Mouse (Mus musculus): ENCODE measurements around the gene Garnl3. TPM values are rescaled to one million over a fixed set of nuclear protein-coding genes. Genes with fewer than 3 reads are reported as not detected.
"Not testable (repeated sequence)": the region's sequence is repeated elsewhere in the genome, so short reads cannot be mapped to it uniquely, and the experiment has no call there.

Garnl3 gene
- polyA plus RNA-seq, 1 experiment from 2014 or later = 10.3 TPM

GRCm38 (mm10) chr2:33032391-33033062 is 98.9 kb downstream of the Garnl3 start:
- no peak overlapping the region for H3K27ac ChIP-seq (replicated peaks)
- no peaks in the 10 kb centered on the region for H3K9me3 ChIP-seq (replicated peaks)
- DNase-seq (ENCODE audit: low spot score) = no peak
- 89% methylated on average over 5 of the region's 5 CpGs for WGBS
- H3K4me3 ChIP-seq = no peak overlapping the region
- H3K36me3 ChIP-seq = no peaks in the 10 kb centered on the region
- no peaks in the 10 kb centered on the region for H3K4me1 ChIP-seq
- no peaks in the 10 kb centered on the region for H3K27me3 ChIP-seq (ENCODE audit: low read depth, poor library complexity, severe bottlenecking)

- 0 out of 2 replicates have a peak, but pooled peaks cover 5% of the 10 kb centered on the region for H3K4me1 ChIP-seq
- H3K9me3 ChIP-seq (replicated peaks) = no peaks in the 10 kb centered on the region
- no peak overlapping the region for H3K4me3 ChIP-seq
- H3K27me3 ChIP-seq (ENCODE audit: low read depth, poor library complexity, severe bottlenecking) = no peaks in the 10 kb centered on the region
- 84% methylated on average over 4 of the region's 4 CpGs for WGBS
- H3K27ac ChIP-seq (replicated peaks) = no peak overlapping the region
- no peaks in the 10 kb centered on the region for H3K36me3 ChIP-seq
- DNase-seq (ENCODE audit: low spot score) = no peak
Observed at GRCm38 (mm10) chr2:33025040-33025439, 106.4 kb downstream of the Garnl3 start.

GRCm38 (mm10) chr2:33024564-33024963 is 106.9 kb downstream of the Garnl3 start:
- DNase-seq (ENCODE audit: low spot score) = no peak
- WGBS = 74% methylated on average over 10 of the region's 10 CpGs
- H3K27me3 ChIP-seq (ENCODE audit: low read depth, poor library complexity, severe bottlenecking) = no peaks in the 10 kb centered on the region
- no peak overlapping the region for H3K27ac ChIP-seq (replicated peaks)
- 0 out of 2 replicates have a peak, but pooled peaks cover 5% of the 10 kb centered on the region for H3K4me1 ChIP-seq
- H3K4me3 ChIP-seq = no peak overlapping the region
- H3K9me3 ChIP-seq (replicated peaks) = no peaks in the 10 kb centered on the region
- H3K36me3 ChIP-seq = no peaks in the 10 kb centered on the region

GRCm38 (mm10) chr2:33022846-33023245 is 108.6 kb downstream of the Garnl3 start:
- H3K27ac ChIP-seq (replicated peaks) = no peak overlapping the region
- no peaks in the 10 kb centered on the region for H3K27me3 ChIP-seq (ENCODE audit: low read depth, poor library complexity, severe bottlenecking)
- no peaks in the 10 kb centered on the region for H3K9me3 ChIP-seq (replicated peaks)
- WGBS = 80% methylated on average over 6 of the region's 6 CpGs
- no peak overlapping the region for H3K4me3 ChIP-seq
- 0 out of 2 replicates have a peak, but pooled peaks cover 5% of the 10 kb centered on the region for H3K4me1 ChIP-seq
- DNase-seq (ENCODE audit: low spot score) = no peak
- no peaks in the 10 kb centered on the region for H3K36me3 ChIP-seq

- Histone ChIP-seq H3K4me3 (no peak overlapping the region), H3K9me3 (replicated peaks) (no peaks in the 10 kb centered on the region), H3K4me1 (0 out of 2 replicates have a peak, but pooled peaks cover 6% of the 10 kb centered on the region), H3K27ac (replicated peaks) (no peak overlapping the region), H3K36me3 (no peaks in the 10 kb centered on the region), H3K27me3 (ENCODE audit: low read depth, poor library complexity, severe bottlenecking) (no peaks in the 10 kb centered on the region)
- DNase-seq (ENCODE audit: low spot score) = peak; percentile 40
- 14% methylated on average over 6 of the region's 6 CpGs for WGBS
Observed at GRCm38 (mm10) chr2:33018026-33018425, 113.4 kb downstream of the Garnl3 start.

GRCm38 (mm10) chr2:33017191-33017590 is 114.3 kb downstream of the Garnl3 start:
- Histone ChIP-seq H3K4me3 (no peak overlapping the region), H3K36me3 (no peaks in the 10 kb centered on the region), H3K9me3 (replicated peaks) (no peaks in the 10 kb centered on the region), H3K4me1 (0 out of 2 replicates have a peak, but pooled peaks cover 6% of the 10 kb centered on the region), H3K27ac (replicated peaks) (no peak overlapping the region), H3K27me3 (ENCODE audit: low read depth, poor library complexity, severe bottlenecking) (no peaks in the 10 kb centered on the region)
- 79% methylated on average over 2 of the region's 2 CpGs for WGBS
- DNase-seq (ENCODE audit: low spot score) = no peak

GRCm38 (mm10) chr2:33014877-33015276 is 116.6 kb downstream of the Garnl3 start:
- peak; percentile 14 for DNase-seq (ENCODE audit: low spot score)
- 0 out of 2 replicates have a peak, but pooled peaks cover 6% of the 10 kb centered on the region for H3K4me1 ChIP-seq
- no peak overlapping the region for H3K4me3 ChIP-seq
- no peaks in the 10 kb centered on the region for H3K9me3 ChIP-seq (replicated peaks)
- H3K36me3 ChIP-seq = no peaks in the 10 kb centered on the region
- H3K27me3 ChIP-seq (ENCODE audit: low read depth, poor library complexity, severe bottlenecking) = no peaks in the 10 kb centered on the region
- WGBS = 81% methylated on average over 5 of the region's 5 CpGs
- no peak overlapping the region for H3K27ac ChIP-seq (replicated peaks)

GRCm38 (mm10) chr2:33009055-33009454 is 122.4 kb downstream of the Garnl3 start:
- H3K27ac ChIP-seq (replicated peaks); H3K9me3 ChIP-seq (replicated peaks); H3K4me1 ChIP-seq; H3K36me3 ChIP-seq; H3K27me3 ChIP-seq (ENCODE audit: low read depth, poor library complexity, severe bottlenecking); DNase-seq (ENCODE audit: low spot score); H3K4me3 ChIP-seq: not testable (repeated sequence)
- 90% methylated on average over 4 of the region's 4 CpGs for WGBS

GRCm38 (mm10) chr2:33005041-33005440 is 126.4 kb downstream of the Garnl3 start:
- 87% methylated on average over 5 of the region's 5 CpGs for WGBS
- no peaks in the 10 kb centered on the region for H3K36me3 ChIP-seq
- H3K4me1 ChIP-seq = no peaks in the 10 kb centered on the region
- no peaks in the 10 kb centered on the region for H3K27me3 ChIP-seq (ENCODE audit: low read depth, poor library complexity, severe bottlenecking)
- no peak overlapping the region for H3K4me3 ChIP-seq
- no peak overlapping the region for H3K27ac ChIP-seq (replicated peaks)
- DNase-seq (ENCODE audit: low spot score) = no peak
- H3K9me3 ChIP-seq (replicated peaks) = no peaks in the 10 kb centered on the region

- Histone ChIP-seq H3K4me1 (no peaks in the 10 kb centered on the region), H3K27me3 (ENCODE audit: low read depth, poor library complexity, severe bottlenecking) (no peaks in the 10 kb centered on the region), H3K9me3 (replicated peaks) (no peaks in the 10 kb centered on the region), H3K36me3 (no peaks in the 10 kb centered on the region), H3K27ac (replicated peaks) (no peak overlapping the region), H3K4me3 (no peak overlapping the region)
- no peak for DNase-seq (ENCODE audit: low spot score)
- WGBS = 87% methylated on average over 7 of the region's 7 CpGs
Observed at GRCm38 (mm10) chr2:33002144-33002543, 129.3 kb downstream of the Garnl3 start.

GRCm38 (mm10) chr2:32999752-33000151 is 131.7 kb downstream of the Garnl3 start:
- Histone ChIP-seq H3K4me3 (no peak overlapping the region), H3K4me1 (0 out of 2 replicates have a peak, but pooled peaks cover 3% of the 10 kb centered on the region), H3K27me3 (ENCODE audit: low read depth, poor library complexity, severe bottlenecking) (no peaks in the 10 kb centered on the region), H3K36me3 (no peaks in the 10 kb centered on the region), H3K9me3 (replicated peaks) (no peaks in the 10 kb centered on the region), H3K27ac (replicated peaks) (no peak overlapping the region)
- no peak for DNase-seq (ENCODE audit: low spot score)
- WGBS = 92% methylated on average over 2 of the region's 2 CpGs

GRCm38 (mm10) chr2:32997792-32998191 is 133.7 kb downstream of the Garnl3 start:
- DNase-seq (ENCODE audit: low spot score) = no peak
- 85% methylated on average over 4 of the region's 4 CpGs for WGBS
- Histone ChIP-seq H3K27me3 (ENCODE audit: low read depth, poor library complexity, severe bottlenecking) (no peaks in the 10 kb centered on the region), H3K9me3 (replicated peaks) (no peaks in the 10 kb centered on the region), H3K36me3 (no peaks in the 10 kb centered on the region), H3K4me1 (0 out of 2 replicates have a peak, but pooled peaks cover 3% of the 10 kb centered on the region), H3K27ac (replicated peaks) (no peak overlapping the region), H3K4me3 (no peak overlapping the region)

GRCm38 (mm10) chr2:32997081-32997480 is 134.4 kb downstream of the Garnl3 start:
- 71% methylated on average over 6 of the region's 6 CpGs for WGBS
- H3K4me3 ChIP-seq = no peak overlapping the region
- no peak for DNase-seq (ENCODE audit: low spot score)

More at GRCm38 (mm10) chr2:32997081-32997480, 134.4 kb downstream of the Garnl3 start:
- Histone ChIP-seq H3K9me3 (replicated peaks) (no peaks in the 10 kb centered on the region), H3K27me3 (ENCODE audit: low read depth, poor library complexity, severe bottlenecking) (no peaks in the 10 kb centered on the region), H3K36me3 (no peaks in the 10 kb centered on the region), H3K4me1 (0 out of 2 replicates have a peak, but pooled peaks cover 3% of the 10 kb centered on the region), H3K27ac (replicated peaks) (no peak overlapping the region)

Data from midbrain, embryonic 10.5 days (tissue).